Mouse (Mus musculus) layer of hippocampus, postnatal 36 days (tissue): ENCODE measurements around the gene Vmn1r74. TPM values are rescaled to one million over a fixed set of nuclear protein-coding genes. Genes with fewer than 3 reads are reported as not detected.
"Not testable (repeated sequence)": the region's sequence is repeated elsewhere in the genome, so short reads cannot be mapped to it uniquely, and the experiment has no call there.

Source experiments
- DNase-seq, 2 experiments: peaks; one replicate each; pipeline ENCODE4 v3.0.0; 2022
- total RNA-seq, 2 experiments: library from RNA; stranded (reverse); gene quantifications; 2 replicates each; pipeline ENCODE4 v1.2.3; 2021

Vmn1r74 gene
- total RNA-seq = not detected

GRCm38 (mm10) chr7:11833680-11834079, at the start of gene Vmn1r74:
Gene Vmn1r74 (plus strand): TSS chr7:11833980.
- DNase-seq = no peak

- no peak for DNase-seq
Measured at GRCm38 (mm10) chr7:11813751-11814150, 20.0 kb upstream of the Vmn1r74 start.

GRCm38 (mm10) chr7:11822166-11822565, 11.6 kb upstream of the Vmn1r74 start:
- no peak for DNase-seq

- not testable (repeated sequence) for DNase-seq
Measured at GRCm38 (mm10) chr7:11823246-11823645, 10.5 kb upstream of the Vmn1r74 start.

GRCm38 (mm10) chr7:11874330-11874729, 40.5 kb downstream of the Vmn1r74 start, which contains the start of gene Vmn1r75:
Gene Vmn1r75 (plus strand): TSS chr7:11874630.
- no peak for DNase-seq

Other genes with a start within 250 kb of the Vmn1r74 start
- gene Zscan4-ps3, start 224.7 kb upstream of the Vmn1r74 start, total RNA-seq = not detected
- gene Vmn1r72, start 153.8 kb upstream of the Vmn1r74 start, total RNA-seq = not detected
- gene Vmn1r73, start 103.7 kb upstream of the Vmn1r74 start, total RNA-seq = not detected
- not detected for gene Vmn1r75, start 40.6 kb downstream of the Vmn1r74 start, total RNA-seq
- not detected for gene Vmn1r76, start 104.2 kb downstream of the Vmn1r74 start, total RNA-seq
- gene Vmn1r77, start 202.8 kb downstream of the Vmn1r74 start, total RNA-seq = not detected